Mouse (Mus musculus): ENCODE measurements around the gene Vmn1r93.
"Not testable (repeated sequence)": the region's sequence is repeated elsewhere in the genome, so short reads cannot be mapped to it uniquely, and the experiment has no call there.

Vmn1r93 gene

GRCm38 (mm10) chr7:20138988-20139387 lies at the start of gene Vmn1r93:
TSS of gene Vmn1r93 (minus strand) at chr7:20139088.
- not testable (repeated sequence) for DNase-seq (ENCODE audit: low spot score in 2 of 2)

GRCm38 (mm10) chr7:20168277-20168676 lies 29.4 kb upstream of the Vmn1r93 start, which contains the start of gene Vmn1r94:
TSS of gene Vmn1r94 (minus strand) at chr7:20168377.
- DNase-seq (ENCODE audit: low spot score in 2 of 2) = not testable (repeated sequence)

- not testable (repeated sequence) for DNase-seq (ENCODE audit: low spot score in 2 of 2)
Observed at GRCm38 (mm10) chr7:20122479-20122878, 16.4 kb downstream of the Vmn1r93 start, which contains the start of gene Gm16442. TSS of gene Gm16442 (minus strand) at chr7:20122579.

- not testable (repeated sequence) for DNase-seq (ENCODE audit: low spot score in 2 of 2)
Observed at GRCm38 (mm10) chr7:20099380-20099779, 39.5 kb downstream of the Vmn1r93 start, which contains the start of gene Vmn1r91. TSS of gene Vmn1r91 (plus strand) at chr7:20099680.

Data from frontal cortex, postnatal 14 days (tissue).